Mouse (Mus musculus): ENCODE measurements around the gene Stx8.

- TF ChIP-seq POLR2A (IDR thresholded peaks at IDR 0.05; ENCODE audit: borderline replicate concordance, extremely low read depth, low read depth, low read length), result no peak
- no peak for TF ChIP-seq CTCF (IDR thresholded peaks at IDR 0.05; ENCODE audit: insufficient read depth, low read length)
These were observed 236.6 kb downstream of the Stx8 start for GRCm38 (mm10) chr11:68202561-68202960.
